ENCODE assay signal across 8 mouse cellular contexts in genomic region chr2:147433120-147433519, GRCm38 (mm10).
DNase-seq lines count a peak whose midpoint lies in the region; ATAC-seq and TF ChIP-seq lines count a peak whose summit lies in the region.

No protein-coding gene starts in this region.

- H3K9me3 ChIP-seq in heart, postnatal 0 days (replicated peaks; ENCODE audit: control insufficient read depth, low read length), result no peaks in the 10 kb centered on the region
- H3K9me3 ChIP-seq in heart, embryonic 10.5 days, result no peaks in the 10 kb centered on the region
- H3K9me3 ChIP-seq in neural tube, embryonic 15.5 days (replicated peaks), result no peaks in the 10 kb centered on the region

- WGBS in heart, postnatal 0 days, result 24% methylated on average over 5 of the region's 5 CpGs
- 29% methylated on average over 5 of the region's 5 CpGs for WGBS in heart, embryonic 10.5 days
- 32% methylated on average over 5 of the region's 5 CpGs for WGBS in neural tube, embryonic 15.5 days

- no peaks in the 10 kb centered on the region for H3K36me3 ChIP-seq in heart, postnatal 0 days (replicated peaks; ENCODE audit: control insufficient read depth, insufficient read depth, low read length)
- no peaks in the 10 kb centered on the region for H3K36me3 ChIP-seq in heart, embryonic 10.5 days
- H3K36me3 ChIP-seq in neural tube, embryonic 15.5 days, result no peaks in the 10 kb centered on the region

- H3K27me3 ChIP-seq in heart, postnatal 0 days (ENCODE audit: control insufficient read depth, insufficient read depth, low read length), result no peaks in the 10 kb centered on the region
- H3K27me3 ChIP-seq in heart, embryonic 10.5 days (ENCODE audit: insufficient read depth, poor library complexity, severe bottlenecking), result no peaks in the 10 kb centered on the region
- no peaks in the 10 kb centered on the region for H3K27me3 ChIP-seq in neural tube, embryonic 15.5 days (replicated peaks)

- no peak overlapping the region for H3K4me3 ChIP-seq in heart, postnatal 0 days (ENCODE audit: low read depth, low read length)
- H3K4me3 ChIP-seq in heart, embryonic 10.5 days, result no peak overlapping the region
- H3K4me3 ChIP-seq in neural tube, embryonic 15.5 days (replicated peaks), result no peak overlapping the region

- H3K4me1 ChIP-seq in heart, postnatal 0 days (ENCODE audit: control insufficient read depth, insufficient read depth), result no peaks in the 10 kb centered on the region
- 0 out of 2 replicates have a peak, but pooled peaks cover 7% of the 10 kb centered on the region for H3K4me1 ChIP-seq in heart, embryonic 10.5 days
- no peaks in the 10 kb centered on the region for H3K4me1 ChIP-seq in neural tube, embryonic 15.5 days

- no peak overlapping the region for H3K9ac ChIP-seq in heart, postnatal 0 days (replicated peaks; ENCODE audit: low read depth, low read length)
- H3K9ac ChIP-seq in neural tube, embryonic 15.5 days (replicated peaks), result no peak overlapping the region

- H3K27ac ChIP-seq in heart, postnatal 0 days (ENCODE audit: low read depth), result no peak overlapping the region
- no peak overlapping the region for H3K27ac ChIP-seq in heart, embryonic 10.5 days
- H3K27ac ChIP-seq in neural tube, embryonic 15.5 days (replicated peaks), result no peak overlapping the region

- TF ChIP-seq CTCF in heart, postnatal 0 days (IDR thresholded peaks at IDR 0.05; ENCODE audit: low read depth), result peak; percentile 48

- DNase-seq in heart, postnatal 0 days (ENCODE audit: low spot score), result peak; percentile 28
- DNase-seq in heart, embryonic 10.5 days (ENCODE audit: low spot score), result no peak
- DNase-seq in neural tube, embryonic 10.5 days (ENCODE audit: extremely low spot score, low spot score), result peak; percentile 37
- DNase-seq in embryo, embryonic 10.5 days (ENCODE audit: low spot score), result peak; percentile 65
- DNase-seq in retina, embryonic 14.5 days (ENCODE audit: low spot score), result peak; percentile 63
- DNase-seq in thymus, adult 18-20 months, result no peak
- no peak for DNase-seq in Muller cell, postnatal 12 days (ENCODE audit: inconsistent ontology term)

- H3K4me2 ChIP-seq in heart, postnatal 0 days (ENCODE audit: low read depth, low read length), result no peak overlapping the region
- no peak overlapping the region for H3K4me2 ChIP-seq in neural tube, embryonic 15.5 days

- ATAC-seq in heart, postnatal 0 days (ENCODE audit: insufficient read depth, low read depth), result no peak
- no peak for ATAC-seq in neural tube, embryonic 15.5 days (ENCODE audit: low FRiP score)

- no peak for TF ChIP-seq EP300 in heart, postnatal 0 days (IDR thresholded peaks at IDR 0.05; ENCODE audit: low read depth)

Comparison
In these comparisons a context has a peak if more than half of its experiments do, and no peak if none do; other contexts are left out.
1. DNase-seq: peak in heart, postnatal 0 days (single experiment), neural tube, embryonic 10.5 days (single experiment), embryo, embryonic 10.5 days (single experiment) and retina, embryonic 14.5 days (single experiment); none in heart, embryonic 10.5 days (single experiment), thymus, adult 18-20 months (0 of 2) and Muller cell, postnatal 12 days (single experiment).